In the genomic region with DNA sequence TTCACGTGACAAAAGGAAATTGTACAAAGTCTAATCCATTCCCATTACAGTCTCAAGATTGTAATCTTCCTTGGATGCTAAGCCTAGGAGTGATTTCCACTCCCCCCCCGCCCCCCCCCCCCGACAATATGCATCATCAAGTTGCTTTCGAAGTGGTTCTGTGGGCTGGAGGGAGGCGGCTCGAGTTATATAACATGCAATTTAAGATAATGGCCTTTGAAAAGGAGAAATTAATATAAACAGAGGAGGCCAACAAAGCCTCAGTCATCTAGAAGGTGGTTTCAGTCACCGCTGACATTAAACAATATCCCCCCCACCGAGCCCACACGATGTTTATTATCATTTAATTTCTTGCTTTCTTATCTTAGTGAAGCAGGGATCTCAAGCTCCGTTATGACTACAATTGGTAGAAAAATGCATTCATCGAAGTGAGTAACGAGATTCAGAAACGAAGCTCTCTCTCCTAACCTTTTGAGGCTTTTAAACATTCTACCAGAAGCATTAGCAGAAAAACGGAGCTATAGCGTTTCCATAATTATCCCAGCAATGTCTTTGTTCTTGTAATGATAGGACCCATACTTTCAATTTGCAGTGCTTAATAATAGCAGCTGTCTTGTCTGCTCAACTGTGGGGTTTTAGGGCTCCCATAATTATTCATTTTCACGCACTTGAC, we compare ENCODE assay signal across 8 mouse cellular contexts.
DNase-seq lines count a peak whose midpoint lies in the region; ATAC-seq lines count a peak whose summit lies in the region.

No protein-coding gene starts in this region.

- peak overlapping the region; percentile 76 for H3K27ac ChIP-seq in hindbrain, embryonic 15.5 days (replicated peaks)

- H3K9ac ChIP-seq in hindbrain, embryonic 15.5 days: no peak overlapping the region; the same call in 1 of the 2 replicates

- peak; percentile 65; the same call in 1 of the 2 replicates for ATAC-seq in hindbrain, embryonic 15.5 days (ENCODE audit: low FRiP score, low read depth)
- ATAC-seq in inflammation-experienced regulatory T-cells, adult 6 months: no peak

- H3K4me1 ChIP-seq in hindbrain, embryonic 15.5 days (replicated peaks): peaks cover 20% of the 10 kb centered on the region

- intact Hi-C loops in left cerebral cortex, postnatal 25 days (cut with DNase I): no loop called here

- 6% methylated on average over 16 of the region's 16 CpGs for WGBS in hindbrain, embryonic 15.5 days

- H3K4me2 ChIP-seq in hindbrain, embryonic 15.5 days: peak overlapping the region; percentile 51

- no peaks in the 10 kb centered on the region for H3K36me3 ChIP-seq in hindbrain, embryonic 15.5 days

- no peaks in the 10 kb centered on the region for H3K27me3 ChIP-seq in hindbrain, embryonic 15.5 days

- H3K9me3 ChIP-seq in hindbrain, embryonic 15.5 days: no peaks in the 10 kb centered on the region

- peak; percentile 10 to 31 for DNase-seq in left cerebral cortex, postnatal 25 days (ENCODE audit: low spot score in 2 of 2)
- DNase-seq in left cerebral cortex, adult 11 months (ENCODE audit: low spot score): no peak
- DNase-seq in cerebellum, postnatal 14 days: peak; percentile 12 to 24
- DNase-seq in retina, postnatal 1 day: peak; percentile 59
- DNase-seq in T-cell, adult 2 months (ENCODE audit: low spot score): no peak
- no peak for DNase-seq in layer of hippocampus, postnatal 36 days

- H3K4me3 ChIP-seq in hindbrain, embryonic 15.5 days: peak overlapping the region; percentile 10; the same call in 1 of the 2 replicates

Comparison
In these comparisons a context has a peak if more than half of its experiments do, and no peak if none do; other contexts are left out.
1. DNase-seq: peak in left cerebral cortex, postnatal 25 days (2 of 2), cerebellum, postnatal 14 days (2 of 2) and retina, postnatal 1 day (single experiment); none in left cerebral cortex, adult 11 months (single experiment), T-cell, adult 2 months (single experiment) and layer of hippocampus, postnatal 36 days (0 of 2).